Mouse (Mus musculus) limb, embryonic 11.5 days (tissue): ENCODE results near the gene Krtap27-1. TPM values are rescaled to one million over a fixed set of nuclear protein-coding genes. Genes with fewer than 3 reads are reported as not detected.

Experiments
- ATAC-seq: fragments of 200-750 bp; cut with Nextera tagmentation; 2 replicates; pipeline ENCODE4 v1.8.0; 2017; ENCODE audit warnings: low read depth; ENCODE audit not compliant: insufficient number of reproducible peaks, low FRiP score, low TSS enrichment
- DNase-seq: peaks from one replicate; pipeline ENCODE4 v3.0.0-alpha.2; 2015; ENCODE audit warnings: low spot score
- H3K27ac ChIP-seq: fragments of 300-500 bp; sonication (generic); replicated peaks from 2 replicates; pipeline ENCODE4 v1.5.1; 2014; ENCODE audit warnings: low read depth, mild to moderate bottlenecking, low read length
- H3K27me3 ChIP-seq: fragments of 300-500 bp; sonication (generic); 2 replicates; pipeline ENCODE4 v1.6.1; 2014; ENCODE audit warnings: mild to moderate bottlenecking, low read length, mixed read lengths; ENCODE audit not compliant: control insufficient read depth, insufficient read depth
- H3K36me3 ChIP-seq: fragments of 300-500 bp; sonication (generic); 2 replicates; pipeline ENCODE4 v1.6.1; 2014; ENCODE audit warnings: mild to moderate bottlenecking, low read length, moderate library complexity, mixed read lengths; ENCODE audit not compliant: control insufficient read depth, insufficient read depth
- H3K4me1 ChIP-seq: fragments of 300-500 bp; sonication (generic); 2 replicates; pipeline ENCODE4 v1.6.1; 2014; ENCODE audit warnings: low read length, mixed read lengths; ENCODE audit not compliant: control insufficient read depth, insufficient read depth
- H3K4me2 ChIP-seq: fragments of 300-500 bp; sonication (generic); 2 replicates; pipeline ENCODE4 v1.6.1; 2014; ENCODE audit warnings: low read depth, mild to moderate bottlenecking, moderate library complexity; ENCODE audit not compliant: severe bottlenecking
- H3K4me3 ChIP-seq: fragments of 300-500 bp; sonication (generic); 2 replicates; pipeline ENCODE4 v1.5.1; 2014; ENCODE audit warnings: low read depth, low read length
- H3K9ac ChIP-seq: fragments of 300-500 bp; sonication (generic); 2 replicates; pipeline ENCODE4 v1.6.1; 2014; ENCODE audit warnings: mild to moderate bottlenecking, low read length
- H3K9me3 ChIP-seq: fragments of 300-500 bp; sonication (generic); 2 replicates; pipeline ENCODE4 v1.6.1; 2016; ENCODE audit warnings: low read length; ENCODE audit not compliant: control insufficient read depth
- WGBS: fragments of 180-500 bp; shearing (Covaris S2); extraction: QIAGEN DNeasy Blood & Tissue Kit; methylation state at CpG from one replicate; pipeline ENCODE4 v1.1.7; 2014; 5-methylcytosine and 5-hydroxymethylcytosine counted together
- polyA plus RNA-seq: library from polyadenylated mRNA; unstranded; fragments of >200 nt; fragmentation: Nextera tagmentation; extraction: Ambion mirVana; gene quantifications from 2 replicates; pipeline ENCODE4 v1.2.1, GENCODE M21; 2014

The Krtap27-1 gene
- polyA plus RNA-seq, 1 experiment from 2014 or later, result not detected

GRCm38 (mm10) chr16:88681282-88681681 is 9.8 kb upstream of the Krtap27-1 start:
- no peak for ATAC-seq
- H3K27ac ChIP-seq, result no peak overlapping the region
- H3K4me1 ChIP-seq, result no peaks in the 10 kb centered on the region
- no peaks in the 10 kb centered on the region for H3K27me3 ChIP-seq
- no peak overlapping the region for H3K4me3 ChIP-seq
- H3K9ac ChIP-seq, result no peak overlapping the region
- no peaks in the 10 kb centered on the region for H3K36me3 ChIP-seq
- no peaks in the 10 kb centered on the region for H3K9me3 ChIP-seq
- DNase-seq, result no peak
- H3K4me2 ChIP-seq, result no peak overlapping the region
- 68% methylated on average over 2 of the region's 2 CpGs for WGBS

DNA sequence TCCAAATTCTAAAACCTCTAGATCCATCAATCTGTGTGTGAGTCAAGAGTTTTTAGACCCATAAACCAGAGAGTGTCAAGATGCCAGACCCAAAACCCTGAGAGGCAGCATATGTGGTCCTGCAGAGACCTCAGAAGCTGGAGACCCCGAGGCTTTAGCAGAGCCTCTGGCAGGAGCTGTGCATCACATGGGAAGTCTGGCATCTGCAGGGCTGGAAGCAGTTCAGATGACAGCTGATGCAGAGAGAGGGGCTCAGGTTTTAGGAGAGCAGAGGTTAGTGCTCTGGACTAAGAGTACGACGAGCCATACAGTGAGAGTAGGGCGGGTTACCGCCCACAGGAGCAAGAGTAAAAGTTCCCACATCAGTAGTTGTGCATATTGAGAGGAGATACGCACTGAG is 7.6 kb upstream of the Krtap27-1 start:
- Histone ChIP-seq H3K4me3 (no peak overlapping the region), H3K27me3 (no peaks in the 10 kb centered on the region), H3K9me3 (no peaks in the 10 kb centered on the region), H3K27ac (no peak overlapping the region), H3K4me1 (no peaks in the 10 kb centered on the region), H3K4me2 (no peak overlapping the region), H3K36me3 (no peaks in the 10 kb centered on the region), H3K9ac (no peak overlapping the region)
- WGBS, result 79% methylated on average over 6 of the region's 6 CpGs
- ATAC-seq (no peak; the same call in 1 of the 2 replicates), DNase-seq (no peak)

- no peaks in the 10 kb centered on the region for H3K27me3 ChIP-seq
- ATAC-seq (no peak), DNase-seq (no peak)
Observed at GRCm38 (mm10) chr16:88657426-88657825, 14.0 kb downstream of the Krtap27-1 start.

GRCm38 (mm10) chr16:88651952-88652351 is 19.5 kb downstream of the Krtap27-1 start:
- no peak overlapping the region for H3K9ac ChIP-seq
- H3K27ac ChIP-seq, result no peak overlapping the region
- H3K36me3 ChIP-seq, result no peaks in the 10 kb centered on the region
- H3K27me3 ChIP-seq, result no peaks in the 10 kb centered on the region
- DNase-seq (no peak), ATAC-seq (no peak)
- WGBS, result 70% methylated on average over 2 of the region's 2 CpGs
- H3K4me2 ChIP-seq, result no peak overlapping the region
- H3K4me1 ChIP-seq, result no peaks in the 10 kb centered on the region
- no peak overlapping the region for H3K4me3 ChIP-seq
- no peaks in the 10 kb centered on the region for H3K9me3 ChIP-seq

More at GRCm38 (mm10) chr16:88657426-88657825, 14.0 kb downstream of the Krtap27-1 start:
- WGBS, result 58% methylated on average over 1 of the region's 1 CpGs
- H3K4me2 ChIP-seq, result no peak overlapping the region
- H3K9me3 ChIP-seq, result no peaks in the 10 kb centered on the region
- H3K9ac ChIP-seq, result no peak overlapping the region
- no peaks in the 10 kb centered on the region for H3K36me3 ChIP-seq
- no peak overlapping the region for H3K4me3 ChIP-seq
- no peak overlapping the region for H3K27ac ChIP-seq
- no peaks in the 10 kb centered on the region for H3K4me1 ChIP-seq

- Histone ChIP-seq H3K4me3 (no peak overlapping the region), H3K4me1 (no peaks in the 10 kb centered on the region), H3K27me3 (no peaks in the 10 kb centered on the region), H3K27ac (no peak overlapping the region), H3K4me2 (no peak overlapping the region), H3K36me3 (no peaks in the 10 kb centered on the region), H3K9me3 (no peaks in the 10 kb centered on the region), H3K9ac (no peak overlapping the region)
- ATAC-seq (no peak), DNase-seq (no peak)
- 72% methylated on average over 1 of the region's 1 CpGs for WGBS
Observed at GRCm38 (mm10) chr16:88651082-88651481, 20.4 kb downstream of the Krtap27-1 start.

GRCm38 (mm10) chr16:88647358-88647846 is 24.1 kb downstream of the Krtap27-1 start, which contains the start of gene Krtap26-1:
Gene Krtap26-1, minus strand, starts transcription at chr16:88647796.
- no peaks in the 10 kb centered on the region for H3K36me3 ChIP-seq
- H3K4me3 ChIP-seq, result no peak within 1 kb of the TSS
- DNase-seq (no peak), ATAC-seq (no peak)
- no peaks in the 10 kb centered on the region for H3K4me1 ChIP-seq
- no peaks in the 10 kb centered on the region for H3K9me3 ChIP-seq
- H3K9ac ChIP-seq, result no peak within 1 kb of the TSS
- H3K27me3 ChIP-seq, result no peaks in the 10 kb centered on the region
- H3K27ac ChIP-seq, result no peak within 1 kb of the TSS
- H3K4me2 ChIP-seq, result no peak within 1 kb of the TSS
- 87% methylated on average over 10 of the region's 10 CpGs for WGBS

DNA sequence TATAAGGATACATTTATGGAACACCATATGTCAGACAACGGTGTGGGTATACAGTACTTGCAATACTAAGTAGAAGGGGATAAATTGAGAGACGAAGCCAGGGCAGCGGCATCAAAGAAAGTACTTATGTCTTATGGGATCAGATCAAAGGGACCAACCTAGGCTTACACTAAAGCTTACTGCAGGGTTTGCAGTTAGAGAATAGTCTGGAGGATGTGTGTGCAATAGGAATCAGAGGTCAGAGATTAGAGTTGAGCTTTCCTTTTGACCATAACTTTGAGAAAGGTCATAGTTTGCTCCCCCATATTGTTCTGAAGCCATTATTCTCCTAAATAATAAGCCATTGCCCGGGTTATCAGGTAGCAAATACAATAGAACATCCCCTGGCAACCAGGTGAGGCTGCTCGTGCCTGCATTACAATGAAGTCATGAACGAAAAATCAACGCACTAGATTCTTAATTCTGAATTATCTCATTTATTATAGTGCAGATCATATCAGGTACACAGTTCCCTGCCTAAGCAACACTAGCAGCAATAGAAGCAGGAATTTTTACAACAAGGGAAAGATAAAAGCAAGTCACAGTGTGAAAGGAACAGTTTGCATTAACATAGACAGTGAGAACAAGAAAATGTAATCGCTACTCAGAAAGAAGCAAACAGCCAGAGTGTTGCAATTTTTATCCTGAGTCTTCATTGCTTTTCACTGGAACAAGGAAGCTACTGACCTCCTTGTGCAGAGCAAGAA is 24.9 kb downstream of the Krtap27-1 start:
- no peaks in the 10 kb centered on the region for H3K4me1 ChIP-seq
- no peak overlapping the region for H3K9ac ChIP-seq
- H3K27me3 ChIP-seq, result no peaks in the 10 kb centered on the region
- H3K4me3 ChIP-seq, result no peak overlapping the region
- H3K27ac ChIP-seq, result no peak overlapping the region
- H3K36me3 ChIP-seq, result no peaks in the 10 kb centered on the region
- no peak for ATAC-seq
- no peak overlapping the region for H3K4me2 ChIP-seq
- H3K9me3 ChIP-seq, result no peaks in the 10 kb centered on the region
- DNase-seq, result no peak
- 81% methylated on average over 8 of the region's 8 CpGs for WGBS

DNA sequence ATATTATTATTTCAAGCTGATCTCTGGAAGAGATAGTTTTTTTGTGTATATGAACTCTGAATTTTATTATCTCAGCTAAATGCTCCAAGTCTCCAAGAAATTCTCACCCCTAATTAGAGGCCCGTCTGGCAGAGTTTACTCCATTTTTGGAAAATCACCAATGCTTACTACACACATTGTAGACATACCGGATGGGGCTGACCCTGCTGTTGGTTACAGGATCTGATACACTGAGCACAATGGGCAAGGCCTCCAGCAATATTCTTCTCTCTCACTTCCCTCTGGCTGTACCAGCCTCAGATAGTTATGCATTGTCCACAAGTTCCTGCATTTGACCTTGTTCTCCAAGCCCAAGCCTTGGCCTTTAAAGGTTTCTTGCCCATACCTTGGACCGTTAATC is 31.4 kb downstream of the Krtap27-1 start:
- H3K27ac ChIP-seq, result no peak overlapping the region
- no peak for ATAC-seq
- WGBS, result 86% methylated on average over 3 of the region's 3 CpGs

More for the DNA sequence above, 31.4 kb downstream of the Krtap27-1 start:
- H3K27me3 ChIP-seq, result no peaks in the 10 kb centered on the region
- H3K9me3 ChIP-seq, result no peaks in the 10 kb centered on the region
- H3K4me2 ChIP-seq, result no peak overlapping the region
- no peak for DNase-seq
- no peaks in the 10 kb centered on the region for H3K4me1 ChIP-seq
- H3K9ac ChIP-seq, result no peak overlapping the region
- no peak overlapping the region for H3K4me3 ChIP-seq
- no peaks in the 10 kb centered on the region for H3K36me3 ChIP-seq
